Mouse (Mus musculus): ENCODE measurements around the gene Gal3st2c.
"Not testable (repeated sequence)": the region's sequence is repeated elsewhere in the genome, so short reads cannot be mapped to it uniquely, and the experiment has no call there.

Gene Gal3st2c

GRCm38 (mm10) chr1:93990209-93990608 is at the start of gene Gal3st2c:
Gal3st2c (plus strand) TSS chr1:93990509.
- not testable (repeated sequence) for DNase-seq (ENCODE audit: low spot score)

GRCm38 (mm10) chr1:93949087-93949486 is 41.2 kb upstream of the Gal3st2c start:
- not testable (repeated sequence) for DNase-seq (ENCODE audit: low spot score)

- not testable (repeated sequence) for DNase-seq (ENCODE audit: low spot score)
Observed at GRCm38 (mm10) chr1:93966489-93966888, 23.8 kb upstream of the Gal3st2c start.

- not testable (repeated sequence) for DNase-seq (ENCODE audit: low spot score)
Observed at GRCm38 (mm10) chr1:93970380-93970779, 19.9 kb upstream of the Gal3st2c start.

GRCm38 (mm10) chr1:93970797-93971196 is 19.5 kb upstream of the Gal3st2c start:
- not testable (repeated sequence) for DNase-seq (ENCODE audit: low spot score)

GRCm38 (mm10) chr1:93975764-93976163 is 14.5 kb upstream of the Gal3st2c start:
- not testable (repeated sequence) for DNase-seq (ENCODE audit: low spot score)

- not testable (repeated sequence) for DNase-seq (ENCODE audit: low spot score)
Observed at GRCm38 (mm10) chr1:93978287-93978686, 12.0 kb upstream of the Gal3st2c start.

- DNase-seq (ENCODE audit: low spot score) = not testable (repeated sequence)
Observed at GRCm38 (mm10) chr1:93980932-93981331, 9.4 kb upstream of the Gal3st2c start.

- no peak for DNase-seq (ENCODE audit: low spot score)
Observed at GRCm38 (mm10) chr1:93986167-93986566, 4.1 kb upstream of the Gal3st2c start.

GRCm38 (mm10) chr1:93988786-93989185 is 1.5 kb upstream of the Gal3st2c start:
- no peak for DNase-seq (ENCODE audit: low spot score)

GRCm38 (mm10) chr1:93991068-93991467 is 759 bp downstream of the Gal3st2c start:
- DNase-seq (ENCODE audit: low spot score) = not testable (repeated sequence)

GRCm38 (mm10) chr1:93991491-93991890 is 1.2 kb downstream of the Gal3st2c start:
- not testable (repeated sequence) for DNase-seq (ENCODE audit: low spot score)

GRCm38 (mm10) chr1:94001023-94001422 is 10.7 kb downstream of the Gal3st2c start:
- no peak for DNase-seq (ENCODE audit: low spot score)

GRCm38 (mm10) chr1:94005954-94006506 is 15.7 kb downstream of the Gal3st2c start:
- not testable (repeated sequence) for DNase-seq (ENCODE audit: low spot score)

- not testable (repeated sequence) for DNase-seq (ENCODE audit: low spot score)
Observed at GRCm38 (mm10) chr1:94008826-94009225, 18.5 kb downstream of the Gal3st2c start.

GRCm38 (mm10) chr1:94011643-94012042 is 21.3 kb downstream of the Gal3st2c start:
- no peak for DNase-seq (ENCODE audit: low spot score)

GRCm38 (mm10) chr1:94020151-94020550 is 29.8 kb downstream of the Gal3st2c start, which contains the start of gene Neu4:
Neu4 (plus strand) TSS chr1:94020451.
- DNase-seq (ENCODE audit: low spot score) = no peak

GRCm38 (mm10) chr1:94027506-94028108 is 37.3 kb downstream of the Gal3st2c start:
- no peak for DNase-seq (ENCODE audit: low spot score)

- no peak for DNase-seq (ENCODE audit: low spot score)
Observed at GRCm38 (mm10) chr1:94028741-94029140, 38.4 kb downstream of the Gal3st2c start.

- no peak for DNase-seq (ENCODE audit: low spot score)
Observed at GRCm38 (mm10) chr1:94033075-94033602, 42.8 kb downstream of the Gal3st2c start.

- DNase-seq (ENCODE audit: low spot score) = peak; percentile 47
Observed at GRCm38 (mm10) chr1:94034984-94035743, 44.9 kb downstream of the Gal3st2c start.

- no peak for DNase-seq (ENCODE audit: low spot score)
Observed at GRCm38 (mm10) chr1:94040391-94040790, 50.1 kb downstream of the Gal3st2c start.

GRCm38 (mm10) chr1:94045559-94045958 is 55.2 kb downstream of the Gal3st2c start:
- no peak for DNase-seq (ENCODE audit: low spot score)
